Mouse (Mus musculus): ENCODE measurements around the gene Stxbp5l. TPM values are rescaled to one million over a fixed set of nuclear protein-coding genes. Genes with fewer than 3 reads are reported as not detected.

Gene Stxbp5l
- 0.05 and 0.14 TPM in 2 replicates for polyA plus RNA-seq (2012; rRNA removed)

DNA sequence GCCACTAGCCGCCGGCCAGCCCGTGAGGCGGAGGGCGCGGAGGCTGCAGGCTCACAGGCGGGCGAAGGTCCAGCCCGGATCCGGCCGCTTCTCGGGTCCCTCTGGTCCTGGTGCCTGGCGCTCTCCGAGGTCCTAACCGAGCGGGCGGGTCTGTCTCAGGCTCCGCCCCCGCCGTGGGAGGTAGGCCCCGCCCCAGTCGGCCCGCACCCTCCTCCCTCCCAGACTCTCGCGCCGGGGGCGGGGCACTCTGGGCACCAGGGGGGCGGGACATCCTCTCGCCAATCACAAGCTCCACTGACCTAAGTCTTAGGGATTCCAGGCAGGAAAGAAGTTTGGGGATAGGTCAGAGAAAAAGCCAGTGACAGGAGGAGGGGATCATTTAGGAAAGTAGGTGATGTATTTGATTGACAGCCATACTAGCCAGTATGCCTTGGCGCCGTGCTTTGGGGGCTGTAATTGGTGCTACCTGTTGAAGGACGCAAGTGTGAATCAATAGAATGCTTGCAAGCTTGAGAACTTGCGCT is at the start of gene Stxbp5l:
TSS of gene Stxbp5l (minus strand) at position 142 of the 524 bp plus-strand sequence.
- Histone ChIP-seq H3K27me3 (ENCODE audit: control insufficient read depth, insufficient read depth, low read length) (peaks cover 8% of the 10 kb centered on the region), H3K36me3 (ENCODE audit: control insufficient read depth, insufficient read depth, low read length) (no peaks in the 10 kb centered on the region), H3K4me1 (replicated peaks; ENCODE audit: control insufficient read depth, insufficient read depth, low read length) (peaks cover 3% of the 10 kb centered on the region; the same call in 1 of the 2 replicates), H3K27ac (ENCODE audit: control insufficient read depth, insufficient read depth, low read length) (no peak within 1 kb of the TSS), H3K4me3 (ENCODE audit: control insufficient read depth, insufficient read depth, low read length) (no peak within 1 kb of the TSS)
- 4% methylated on average over 33 of the region's 33 CpGs for WGBS
- DNase-seq, result peak; percentile 19
- TF ChIP-seq CTCF (IDR thresholded peaks at IDR 0.05; ENCODE audit: borderline replicate concordance, control insufficient read depth, extremely low read depth, insufficient read depth, low read length, poor library complexity) (no peak), POLR2A (IDR thresholded peaks at IDR 0.05; ENCODE audit: control insufficient read depth, extremely low read depth, insufficient read depth, low read length, poor library complexity) (no peak)

DNA sequence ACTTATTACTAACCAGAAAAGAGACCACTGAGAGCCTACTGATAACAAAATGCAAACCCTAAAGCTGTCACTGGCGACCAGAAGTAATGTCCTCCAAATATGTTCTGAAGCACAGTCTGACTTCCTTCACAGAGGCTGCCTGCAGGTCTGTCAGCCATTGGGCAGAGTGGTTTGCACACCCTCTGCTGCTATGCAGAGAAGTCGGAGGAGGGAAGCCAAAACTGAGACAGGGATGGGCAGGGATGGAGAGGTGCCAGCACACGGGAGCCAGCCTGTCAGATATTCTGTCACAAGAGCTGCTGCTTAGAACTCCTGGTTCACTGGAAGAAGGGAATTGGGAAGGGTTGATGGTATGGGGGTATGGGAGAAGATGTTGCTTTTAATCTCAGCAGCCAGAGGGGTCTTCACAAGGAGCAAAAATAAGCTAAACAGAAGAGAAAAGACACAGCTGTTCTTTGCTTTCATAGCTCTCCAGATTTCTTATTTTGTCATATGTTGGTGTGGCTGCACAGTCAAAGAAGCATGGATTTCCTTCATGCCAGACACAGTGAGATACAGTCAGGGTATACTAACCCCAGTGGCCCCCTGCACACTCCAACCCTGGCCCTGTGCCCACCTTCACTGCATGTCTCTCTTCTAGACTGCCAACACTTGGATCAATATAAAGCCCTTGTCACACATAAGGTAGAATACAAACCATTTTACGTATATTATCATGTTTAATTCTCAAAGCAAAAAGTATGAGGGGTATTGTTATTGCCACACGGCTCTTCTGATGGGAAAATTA is 48.8 kb upstream of the Stxbp5l start:
- DNase-seq, result no peak
- WGBS, result 74% methylated on average over 5 of the region's 5 CpGs
- Histone ChIP-seq H3K36me3 (ENCODE audit: control insufficient read depth, insufficient read depth, low read length) (no peaks in the 10 kb centered on the region), H3K4me3 (ENCODE audit: control insufficient read depth, insufficient read depth, low read length) (no peak overlapping the region), H3K27ac (ENCODE audit: control insufficient read depth, insufficient read depth, low read length) (no peak overlapping the region), H3K27me3 (ENCODE audit: control insufficient read depth, insufficient read depth, low read length) (no peaks in the 10 kb centered on the region), H3K4me1 (replicated peaks; ENCODE audit: control insufficient read depth, insufficient read depth, low read length) (no peaks in the 10 kb centered on the region)
- TF ChIP-seq CTCF (IDR thresholded peaks at IDR 0.05; ENCODE audit: borderline replicate concordance, control insufficient read depth, extremely low read depth, insufficient read depth, low read length, poor library complexity), result no peak
- no peak for TF ChIP-seq POLR2A (IDR thresholded peaks at IDR 0.05; ENCODE audit: control insufficient read depth, extremely low read depth, insufficient read depth, low read length, poor library complexity)

DNA sequence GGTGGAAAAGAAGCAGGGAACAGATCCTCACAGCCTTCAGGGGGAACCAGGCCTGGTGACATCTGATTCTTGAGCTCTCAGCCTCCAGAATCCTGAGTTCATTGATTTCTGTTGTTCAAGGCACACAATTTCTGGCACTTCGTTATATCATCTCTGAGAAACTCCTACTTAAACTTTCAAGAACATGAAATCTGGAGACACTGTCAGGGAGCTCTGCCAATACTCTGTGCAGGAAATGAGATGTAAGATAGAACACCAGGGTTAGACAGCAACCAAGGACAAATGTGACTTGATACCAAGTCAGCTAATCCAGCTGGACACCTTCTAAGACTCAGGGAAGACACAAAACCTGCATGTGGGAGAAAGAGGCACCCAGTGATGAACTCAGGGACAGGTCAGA is 40.7 kb upstream of the Stxbp5l start:
- 77% methylated on average over 1 of the region's 1 CpGs for WGBS
- DNase-seq, result no peak
- Histone ChIP-seq H3K4me1 (replicated peaks; ENCODE audit: control insufficient read depth, insufficient read depth, low read length) (no peaks in the 10 kb centered on the region), H3K36me3 (ENCODE audit: control insufficient read depth, insufficient read depth, low read length) (no peaks in the 10 kb centered on the region), H3K4me3 (ENCODE audit: control insufficient read depth, insufficient read depth, low read length) (no peak overlapping the region), H3K27ac (ENCODE audit: control insufficient read depth, insufficient read depth, low read length) (no peak overlapping the region), H3K27me3 (ENCODE audit: control insufficient read depth, insufficient read depth, low read length) (no peaks in the 10 kb centered on the region)
- no peak for TF ChIP-seq CTCF (IDR thresholded peaks at IDR 0.05; ENCODE audit: borderline replicate concordance, control insufficient read depth, extremely low read depth, insufficient read depth, low read length, poor library complexity)
- no peak for TF ChIP-seq POLR2A (IDR thresholded peaks at IDR 0.05; ENCODE audit: control insufficient read depth, extremely low read depth, insufficient read depth, low read length, poor library complexity)

DNA sequence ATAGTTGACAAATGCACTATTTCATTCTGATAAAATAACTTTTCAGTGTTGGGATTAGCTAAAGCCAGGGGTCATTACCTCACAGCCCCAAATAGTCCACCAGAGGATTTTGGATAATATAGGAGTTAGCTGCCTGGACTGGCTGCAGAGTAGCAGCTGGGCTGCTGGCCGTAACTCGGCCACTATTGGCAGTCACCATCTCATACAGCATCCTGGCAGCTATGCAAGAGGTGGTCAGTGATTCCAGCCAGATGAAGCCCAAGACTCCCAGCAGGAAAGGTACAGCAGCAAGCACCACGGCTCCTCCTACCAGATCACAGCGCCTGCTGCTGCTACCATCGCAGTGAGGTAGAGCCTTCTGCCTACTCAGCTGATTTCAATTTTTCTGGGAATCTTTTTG is 38.1 kb upstream of the Stxbp5l start:
- Histone ChIP-seq H3K27me3 (ENCODE audit: control insufficient read depth, insufficient read depth, low read length) (no peaks in the 10 kb centered on the region), H3K27ac (ENCODE audit: control insufficient read depth, insufficient read depth, low read length) (no peak overlapping the region), H3K4me1 (replicated peaks; ENCODE audit: control insufficient read depth, insufficient read depth, low read length) (no peaks in the 10 kb centered on the region), H3K4me3 (ENCODE audit: control insufficient read depth, insufficient read depth, low read length) (no peak overlapping the region), H3K36me3 (ENCODE audit: control insufficient read depth, insufficient read depth, low read length) (no peaks in the 10 kb centered on the region)
- DNase-seq, result no peak
- TF ChIP-seq POLR2A (IDR thresholded peaks at IDR 0.05; ENCODE audit: control insufficient read depth, extremely low read depth, insufficient read depth, low read length, poor library complexity), result no peak
- no peak for TF ChIP-seq CTCF (IDR thresholded peaks at IDR 0.05; ENCODE audit: borderline replicate concordance, control insufficient read depth, extremely low read depth, insufficient read depth, low read length, poor library complexity)
- WGBS, result 86% methylated on average over 5 of the region's 5 CpGs

DNA sequence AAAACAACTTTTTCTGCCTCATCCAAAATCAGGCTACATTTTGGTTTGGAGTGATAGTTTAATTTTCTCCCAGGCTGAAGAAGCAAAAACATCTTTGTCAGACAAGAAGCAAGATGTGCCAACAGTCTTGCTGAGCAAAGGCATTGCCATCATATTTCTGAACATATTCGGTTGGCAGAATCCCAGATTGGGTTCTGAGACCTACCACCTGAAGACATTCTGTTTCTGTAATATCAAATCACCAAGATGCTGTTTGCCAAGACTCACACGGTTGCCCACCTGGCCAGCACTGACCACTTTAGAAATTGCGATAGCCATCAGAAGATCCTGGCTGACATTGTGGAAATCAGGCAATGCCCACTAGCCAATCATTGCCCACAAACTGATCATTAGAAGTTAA is 37.1 kb upstream of the Stxbp5l start:
- H3K36me3 ChIP-seq (ENCODE audit: control insufficient read depth, insufficient read depth, low read length), result no peaks in the 10 kb centered on the region
- no peaks in the 10 kb centered on the region for H3K27me3 ChIP-seq (ENCODE audit: control insufficient read depth, insufficient read depth, low read length)
- no peaks in the 10 kb centered on the region for H3K4me1 ChIP-seq (replicated peaks; ENCODE audit: control insufficient read depth, insufficient read depth, low read length)
- H3K27ac ChIP-seq (ENCODE audit: control insufficient read depth, insufficient read depth, low read length), result no peak overlapping the region
- WGBS, result 91% methylated on average over 3 of the region's 3 CpGs
- TF ChIP-seq POLR2A (IDR thresholded peaks at IDR 0.05; ENCODE audit: control insufficient read depth, extremely low read depth, insufficient read depth, low read length, poor library complexity) (no peak), CTCF (IDR thresholded peaks at IDR 0.05; ENCODE audit: borderline replicate concordance, control insufficient read depth, extremely low read depth, insufficient read depth, low read length, poor library complexity) (no peak)
- H3K4me3 ChIP-seq (ENCODE audit: control insufficient read depth, insufficient read depth, low read length), result no peak overlapping the region
- no peak for DNase-seq

DNA sequence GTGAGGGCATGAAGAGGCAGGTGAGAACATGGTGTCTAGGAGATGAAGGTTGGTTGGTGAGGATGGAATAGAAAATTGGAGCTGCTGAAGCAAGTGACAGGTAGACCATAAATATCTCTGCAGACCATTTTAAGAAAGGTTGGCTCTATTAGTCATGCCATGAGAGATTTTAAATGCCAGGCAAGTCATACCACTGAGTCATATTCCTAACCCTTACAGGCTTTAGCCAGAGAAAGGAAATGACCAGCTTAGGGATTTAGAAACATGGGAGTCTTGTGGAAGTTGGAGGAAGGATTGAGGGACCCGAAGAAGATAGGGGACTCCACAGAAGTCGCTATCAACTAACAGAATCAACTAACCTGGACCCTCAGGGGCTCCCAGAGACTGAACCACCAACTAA is 35.8 kb upstream of the Stxbp5l start:
- DNase-seq, result no peak
- no peak overlapping the region for H3K27ac ChIP-seq (ENCODE audit: control insufficient read depth, insufficient read depth, low read length)
- no peak overlapping the region for H3K4me3 ChIP-seq (ENCODE audit: control insufficient read depth, insufficient read depth, low read length)
- no peaks in the 10 kb centered on the region for H3K36me3 ChIP-seq (ENCODE audit: control insufficient read depth, insufficient read depth, low read length)
- no peaks in the 10 kb centered on the region for H3K27me3 ChIP-seq (ENCODE audit: control insufficient read depth, insufficient read depth, low read length)
- TF ChIP-seq CTCF (IDR thresholded peaks at IDR 0.05; ENCODE audit: borderline replicate concordance, control insufficient read depth, extremely low read depth, insufficient read depth, low read length, poor library complexity) (no peak), POLR2A (IDR thresholded peaks at IDR 0.05; ENCODE audit: control insufficient read depth, extremely low read depth, insufficient read depth, low read length, poor library complexity) (no peak)
- WGBS, result 88% methylated on average over 2 of the region's 2 CpGs
- H3K4me1 ChIP-seq (replicated peaks; ENCODE audit: control insufficient read depth, insufficient read depth, low read length), result no peaks in the 10 kb centered on the region

Data from thymus, adult 2 months (tissue).